Mouse (Mus musculus): ENCODE results near the gene Gm3285. TPM values are rescaled to one million over a fixed set of nuclear protein-coding genes. Genes with fewer than 3 reads are reported as not detected.

Gm3285 gene
- polyA plus RNA-seq, 1 experiment = not detected

DNA sequence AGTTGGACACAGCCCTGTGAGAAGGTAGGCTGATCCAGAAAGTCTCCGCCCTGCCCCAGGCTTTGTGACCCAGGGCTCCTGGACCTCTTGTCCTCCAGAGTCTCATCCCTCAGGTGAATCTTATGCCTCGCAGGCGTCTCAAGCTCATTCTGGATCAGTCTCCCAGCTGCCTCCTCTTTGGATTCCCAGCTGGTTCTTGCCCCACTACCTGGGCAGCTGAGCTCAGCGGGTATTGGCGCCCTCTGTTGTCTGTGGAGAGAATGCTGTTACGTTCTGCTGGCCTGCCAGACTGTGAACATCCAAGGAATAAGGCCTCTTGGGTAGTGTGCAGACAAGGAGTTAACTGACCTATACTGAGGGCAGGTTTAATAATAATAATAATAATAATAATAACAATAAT lies 17.2 kb downstream of the Gm3285 start:
- H3K4me1 ChIP-seq (ENCODE audit: control insufficient read depth, insufficient read depth, insufficient read length, low read length) = no peaks in the 10 kb centered on the region
- H3K27ac ChIP-seq (replicated peaks; ENCODE audit: low read depth, low read length) = no peak overlapping the region
- H3K4me3 ChIP-seq (ENCODE audit: insufficient read depth, low read depth, low read length) = no peak overlapping the region

DNA sequence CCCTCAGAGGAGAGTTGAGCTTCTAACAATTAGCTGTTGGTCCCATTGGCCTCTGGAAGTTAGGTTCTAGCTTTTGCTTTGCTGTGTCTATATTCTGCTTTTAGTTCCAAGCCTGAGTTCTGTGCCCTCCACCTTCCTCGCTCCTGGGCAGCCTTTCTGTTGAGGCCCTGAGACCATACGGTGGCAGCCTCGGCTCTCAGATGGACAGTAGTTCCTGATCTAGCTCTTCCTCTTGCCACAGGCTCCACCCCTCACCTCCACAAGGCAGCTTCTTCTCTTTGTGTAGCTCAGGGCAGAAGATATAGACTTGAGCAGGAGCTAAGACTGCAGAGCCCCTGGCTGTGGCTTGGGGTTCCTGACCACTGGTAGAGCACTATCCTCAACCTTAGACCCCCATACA lies 18.5 kb downstream of the Gm3285 start:
- Histone ChIP-seq H3K27ac (replicated peaks; ENCODE audit: low read depth, low read length) (no peak overlapping the region), H3K4me3 (ENCODE audit: insufficient read depth, low read depth, low read length) (no peak overlapping the region), H3K4me1 (ENCODE audit: control insufficient read depth, insufficient read depth, insufficient read length, low read length) (no peaks in the 10 kb centered on the region)

DNA sequence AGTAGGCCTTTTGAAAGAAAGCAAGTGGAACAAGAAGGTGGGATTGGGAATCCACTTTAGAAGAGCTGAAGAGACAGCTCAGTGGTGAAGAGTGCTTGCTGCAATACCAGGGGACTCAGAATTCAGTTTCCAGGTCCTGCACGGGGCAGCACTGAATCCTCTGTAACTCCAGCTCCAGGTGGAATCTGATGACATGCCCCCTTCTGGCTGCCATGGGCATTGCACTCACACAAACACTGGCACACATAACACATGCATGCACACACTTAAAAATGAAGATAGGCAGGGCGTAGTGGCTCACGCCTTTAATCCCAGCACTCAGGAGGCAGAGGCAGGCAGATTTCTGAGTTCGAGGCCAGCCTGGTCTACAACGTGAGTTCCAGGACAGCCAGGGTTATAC lies 20.8 kb downstream of the Gm3285 start:
- H3K4me3 ChIP-seq (ENCODE audit: insufficient read depth, low read depth, low read length) = no peak overlapping the region
- no peaks in the 10 kb centered on the region for H3K4me1 ChIP-seq (ENCODE audit: control insufficient read depth, insufficient read depth, insufficient read length, low read length)
- no peak overlapping the region for H3K27ac ChIP-seq (replicated peaks; ENCODE audit: low read depth, low read length)

DNA sequence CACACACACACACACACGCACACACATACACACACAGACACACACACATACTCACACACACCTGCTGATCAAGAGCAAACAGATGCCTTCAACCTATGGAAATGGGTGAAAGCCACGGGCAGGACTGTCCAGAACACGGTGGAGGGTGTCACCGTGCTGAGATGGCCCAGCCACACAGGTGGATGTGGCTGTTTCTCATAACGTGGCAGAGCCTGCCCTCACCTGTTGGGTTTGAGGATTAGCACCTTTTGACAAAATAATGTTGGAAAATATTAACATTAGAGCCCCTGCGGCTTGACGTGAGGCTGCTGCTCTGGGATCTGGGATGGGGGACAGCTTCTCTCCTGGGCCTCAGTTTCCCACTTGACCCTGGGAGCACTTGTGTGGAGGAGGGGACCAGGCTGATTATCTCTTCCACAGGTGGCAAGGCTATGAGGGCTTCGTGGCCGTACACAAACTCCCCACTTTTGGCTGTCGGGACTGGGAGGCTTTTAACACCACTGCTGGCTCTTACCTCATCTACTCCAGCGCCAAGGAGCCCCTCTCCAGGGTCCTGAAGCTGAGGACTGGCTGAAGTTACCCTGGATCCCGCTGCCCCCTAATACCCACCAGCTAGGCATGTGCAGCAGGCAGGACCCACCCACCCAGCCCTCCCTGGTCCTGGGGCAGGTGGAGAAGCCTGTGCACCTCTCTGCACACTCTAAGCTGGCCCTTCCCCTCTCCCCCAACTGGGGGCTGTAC lies 24.4 kb downstream of the Gm3285 start:
- Histone ChIP-seq H3K4me1 (ENCODE audit: control insufficient read depth, insufficient read depth, insufficient read length, low read length) (no peaks in the 10 kb centered on the region), H3K4me3 (ENCODE audit: insufficient read depth, low read depth, low read length) (no peak overlapping the region), H3K27ac (replicated peaks; ENCODE audit: low read depth, low read length) (no peak overlapping the region)

DNA sequence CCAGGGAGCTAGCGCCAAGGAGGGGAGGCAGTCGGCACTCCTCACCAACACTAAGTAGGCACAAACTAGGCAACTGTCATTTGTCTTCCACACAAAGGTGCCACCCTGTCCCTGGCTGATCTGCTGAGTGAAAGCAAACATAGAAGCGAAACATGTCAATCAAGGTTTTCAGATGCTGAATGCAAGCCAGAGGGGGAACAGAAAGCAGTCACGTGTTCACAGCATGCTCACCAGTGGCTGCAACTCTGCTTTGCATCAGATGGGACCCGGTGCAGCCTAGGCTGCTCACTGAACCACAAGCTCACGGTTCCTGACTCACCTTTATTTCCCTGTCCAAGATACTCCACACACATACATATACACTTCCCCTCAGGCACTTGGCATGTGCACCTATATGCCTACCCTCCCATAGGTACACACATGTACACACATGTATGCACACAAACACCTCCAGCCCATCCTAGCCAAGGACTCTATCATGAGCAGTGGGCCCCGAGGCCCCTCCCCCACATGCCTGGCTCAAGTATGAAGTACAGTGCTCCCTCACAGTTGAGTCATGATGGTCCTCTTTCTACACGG lies 29.3 kb downstream of the Gm3285 start:
- H3K27ac ChIP-seq (replicated peaks; ENCODE audit: low read depth, low read length) = no peak overlapping the region
- H3K4me1 ChIP-seq (ENCODE audit: control insufficient read depth, insufficient read depth, insufficient read length, low read length) = no peaks in the 10 kb centered on the region
- H3K4me3 ChIP-seq (ENCODE audit: insufficient read depth, low read depth, low read length) = no peak overlapping the region

DNA sequence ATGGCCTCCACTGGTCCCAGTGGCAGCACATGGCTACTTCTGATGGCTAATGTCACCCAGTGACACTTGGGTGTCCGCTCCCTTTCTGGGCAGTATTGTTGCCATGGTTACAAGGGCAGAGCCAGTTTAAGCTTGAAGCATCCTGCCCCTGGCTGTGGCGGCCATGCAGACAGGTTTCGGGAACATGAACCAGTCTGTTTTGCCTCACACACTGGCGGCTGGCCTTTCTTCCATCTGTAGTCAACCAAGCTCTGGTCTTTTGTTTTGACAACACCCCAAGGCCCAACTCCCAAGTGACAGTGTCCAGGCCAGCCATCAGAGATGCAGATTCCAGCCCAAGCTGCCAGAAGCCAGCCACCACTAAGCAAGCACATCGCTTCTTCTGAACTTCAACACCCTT lies 33.8 kb downstream of the Gm3285 start:
- no peak overlapping the region for H3K27ac ChIP-seq (replicated peaks; ENCODE audit: low read depth, low read length)
- no peaks in the 10 kb centered on the region for H3K4me1 ChIP-seq (ENCODE audit: control insufficient read depth, insufficient read depth, insufficient read length, low read length)

DNA sequence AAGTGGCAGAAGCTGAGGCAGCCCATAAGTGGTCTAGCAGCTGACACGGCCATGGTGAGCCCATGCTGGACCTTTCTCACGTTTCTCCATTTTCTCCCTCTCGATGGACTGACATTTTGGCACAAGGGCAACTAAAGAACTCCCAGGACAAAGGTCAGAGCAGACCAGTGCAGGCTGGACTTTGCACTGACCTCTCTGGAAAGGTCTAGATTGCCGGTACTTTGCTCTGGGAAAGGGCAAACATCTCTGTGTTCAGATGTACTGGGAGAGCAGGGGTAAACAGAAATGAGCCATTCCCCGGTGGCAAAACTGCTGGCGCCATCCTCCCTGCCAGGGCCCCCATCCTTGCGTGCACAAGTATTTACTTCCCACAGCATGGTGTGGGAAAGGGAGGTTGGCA lies 38.4 kb downstream of the Gm3285 start:
- Histone ChIP-seq H3K4me3 (ENCODE audit: insufficient read depth, low read depth, low read length) (no peak overlapping the region), H3K4me1 (ENCODE audit: control insufficient read depth, insufficient read depth, insufficient read length, low read length) (no peaks in the 10 kb centered on the region; the same call in 1 of the 2 replicates), H3K27ac (replicated peaks; ENCODE audit: low read depth, low read length) (no peak overlapping the region)

More for the DNA sequence above, 33.8 kb downstream of the Gm3285 start:
- no peak overlapping the region for H3K4me3 ChIP-seq (ENCODE audit: insufficient read depth, low read depth, low read length)

DNA sequence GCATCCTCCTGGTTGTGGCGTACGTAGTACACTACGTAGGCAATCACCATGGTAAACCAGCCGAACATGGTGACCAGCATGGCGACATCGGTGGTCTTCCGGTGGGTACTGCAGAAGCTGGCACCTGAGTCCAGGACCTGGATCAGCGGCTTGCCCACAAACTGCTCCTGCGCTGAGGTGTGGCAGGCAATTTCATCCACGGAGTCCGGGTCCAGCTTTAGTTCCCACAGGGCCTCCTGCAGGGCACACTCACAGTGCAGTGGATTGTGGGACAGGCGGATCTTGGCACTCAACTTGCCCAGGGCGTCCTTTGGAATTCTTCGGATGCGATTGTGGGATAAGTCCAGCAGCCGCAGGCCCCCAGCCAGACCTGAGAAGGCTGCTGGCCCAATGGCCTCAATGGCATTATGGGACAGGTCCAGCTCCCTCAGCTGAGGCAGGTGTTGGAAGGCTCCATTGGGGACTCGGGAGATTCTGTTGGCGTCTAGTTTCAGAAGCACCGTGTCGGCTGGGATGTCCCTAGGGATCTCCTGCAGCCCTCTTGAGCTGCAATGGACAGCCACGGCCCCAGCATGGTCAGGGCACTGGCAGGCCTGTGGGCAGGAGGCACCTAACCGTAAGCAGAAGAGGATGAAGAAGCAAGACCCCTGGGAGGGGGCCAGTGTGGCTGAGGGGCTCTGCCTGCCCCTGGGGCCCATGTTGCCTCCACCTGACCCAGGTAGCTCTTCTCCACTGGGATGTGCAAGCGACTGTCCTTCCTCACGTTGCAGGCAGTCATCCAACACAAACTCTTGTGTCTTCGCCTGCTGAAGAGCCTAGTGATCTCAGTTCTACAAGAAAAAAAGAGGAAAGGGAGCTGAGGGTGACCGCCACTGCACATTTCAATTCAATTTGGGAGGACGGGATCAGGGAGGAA lies 39.4 kb downstream of the Gm3285 start:
- Histone ChIP-seq H3K4me1 (ENCODE audit: control insufficient read depth, insufficient read depth, insufficient read length, low read length) (no peaks in the 10 kb centered on the region; the same call in 1 of the 2 replicates), H3K27ac (replicated peaks; ENCODE audit: low read depth, low read length) (no peak overlapping the region), H3K4me3 (ENCODE audit: insufficient read depth, low read depth, low read length) (no peak overlapping the region)

DNA sequence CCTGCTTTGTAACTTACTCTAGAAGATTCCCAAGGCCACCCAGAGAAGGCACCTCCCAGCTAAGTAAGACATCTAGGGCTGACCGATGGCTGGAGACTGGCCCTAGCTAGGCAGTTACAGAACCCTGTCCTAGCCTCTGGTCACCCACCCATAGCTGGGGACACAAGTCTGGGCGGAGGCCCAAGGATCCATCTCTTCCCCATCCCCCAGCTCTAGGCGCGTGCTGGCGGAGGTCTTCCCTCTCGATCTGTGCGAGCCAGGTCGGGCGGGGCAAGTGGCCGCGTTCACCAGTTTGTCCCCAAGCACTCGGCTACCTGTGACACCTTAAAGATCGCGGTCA lies 40.1 kb downstream of the Gm3285 start:
- no peak overlapping the region for H3K27ac ChIP-seq (replicated peaks; ENCODE audit: low read depth, low read length)
- no peaks in the 10 kb centered on the region; the same call in 1 of the 2 replicates for H3K4me1 ChIP-seq (ENCODE audit: control insufficient read depth, insufficient read depth, insufficient read length, low read length)
- peak overlapping the region; percentile 55 for H3K4me3 ChIP-seq (ENCODE audit: insufficient read depth, low read depth, low read length)

DNA sequence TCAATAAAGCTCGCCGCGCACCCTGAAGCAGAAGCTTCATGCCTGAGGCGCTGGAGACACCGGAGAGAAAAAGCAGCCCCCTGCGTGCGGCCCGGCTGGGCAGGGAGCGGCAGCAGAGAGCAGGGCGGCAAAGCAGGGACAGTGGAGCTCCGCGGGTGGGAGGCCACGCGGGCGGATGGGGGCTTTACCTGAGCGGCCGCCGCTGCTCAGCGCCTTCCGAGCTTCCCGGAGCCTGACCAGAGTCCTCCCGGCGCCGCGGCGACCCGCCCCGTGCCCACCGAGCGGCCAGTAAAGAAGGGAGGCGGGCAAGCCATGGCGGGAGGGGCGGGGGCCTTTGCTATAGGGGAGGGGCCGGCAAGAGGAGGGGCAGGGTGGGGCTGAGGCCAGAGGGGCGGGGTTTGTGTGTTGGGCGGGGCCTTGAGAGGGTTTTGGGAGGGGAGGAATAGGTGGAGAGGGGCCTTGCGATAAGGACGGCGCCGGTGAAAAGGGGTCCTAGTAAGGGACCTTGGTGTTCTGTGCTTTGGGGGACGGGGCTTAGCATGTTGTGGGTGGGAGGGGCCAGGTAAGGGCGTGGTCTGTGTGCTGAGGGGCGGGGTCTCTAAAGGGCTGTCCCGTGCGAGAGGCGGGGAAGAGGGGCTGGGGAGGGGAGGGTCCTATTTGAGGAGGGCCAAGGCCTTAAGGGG lies 40.6 kb downstream of the Gm3285 start, which contains the start of gene Lrrc3:
Gene Lrrc3 (minus strand): TSS at position 326 of the 683 bp plus-strand sequence.
- Histone ChIP-seq H3K27ac (replicated peaks; ENCODE audit: low read depth, low read length) (no peak within 1 kb of the TSS), H3K4me3 (ENCODE audit: insufficient read depth, low read depth, low read length) (peak within 1 kb of the TSS; percentile 55), H3K4me1 (ENCODE audit: control insufficient read depth, insufficient read depth, insufficient read length, low read length) (no peaks in the 10 kb centered on the region; the same call in 1 of the 2 replicates)

DNA sequence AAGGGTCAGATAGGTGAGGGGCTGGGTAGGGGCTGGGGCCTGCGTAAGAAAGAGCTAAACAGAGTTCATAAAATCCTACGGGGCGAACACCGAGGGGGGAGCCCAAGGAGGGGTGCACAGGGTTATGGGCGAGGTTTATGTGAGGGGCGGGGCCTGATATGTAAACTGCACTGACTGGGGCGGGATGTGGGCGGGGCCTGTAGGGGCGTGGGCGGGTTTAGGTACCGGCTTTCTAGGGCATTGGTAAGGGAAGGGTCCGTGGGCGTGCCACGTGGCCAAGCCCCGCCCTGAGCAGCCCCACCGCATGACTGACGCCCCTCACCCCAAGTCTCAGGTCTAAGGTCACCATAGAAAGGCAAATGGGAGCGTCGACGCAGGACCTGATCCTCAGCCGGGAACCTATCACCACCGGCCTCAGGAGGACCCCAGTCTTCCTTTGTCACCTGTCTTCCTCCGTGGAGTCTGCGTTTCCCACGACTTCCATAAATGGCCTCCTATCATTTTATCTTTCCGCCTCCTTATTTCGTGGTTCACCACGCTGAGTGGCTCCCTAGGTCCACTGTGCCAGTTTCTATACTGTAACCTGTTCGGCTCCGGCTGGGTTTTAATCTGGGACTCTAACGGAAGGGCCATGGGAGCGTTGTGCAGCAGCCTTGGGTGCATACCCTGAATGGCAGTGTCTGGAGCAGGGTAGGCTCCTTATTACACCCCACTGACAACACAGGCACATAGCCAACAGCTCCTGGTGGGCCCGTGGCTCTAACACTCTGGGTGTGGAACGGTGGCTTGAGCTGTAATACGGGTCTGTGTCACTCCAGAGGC lies 41.3 kb downstream of the Gm3285 start:
- H3K27ac ChIP-seq (replicated peaks; ENCODE audit: low read depth, low read length) = no peak overlapping the region
- H3K4me3 ChIP-seq (ENCODE audit: insufficient read depth, low read depth, low read length) = no peak overlapping the region
- H3K4me1 ChIP-seq (ENCODE audit: control insufficient read depth, insufficient read depth, insufficient read length, low read length) = no peaks in the 10 kb centered on the region; the same call in 1 of the 2 replicates

All from brown adipose tissue, adult 24 weeks (tissue).